Mouse (Mus musculus): Measurements from ENCODE around the gene Gm49450.

DNA sequence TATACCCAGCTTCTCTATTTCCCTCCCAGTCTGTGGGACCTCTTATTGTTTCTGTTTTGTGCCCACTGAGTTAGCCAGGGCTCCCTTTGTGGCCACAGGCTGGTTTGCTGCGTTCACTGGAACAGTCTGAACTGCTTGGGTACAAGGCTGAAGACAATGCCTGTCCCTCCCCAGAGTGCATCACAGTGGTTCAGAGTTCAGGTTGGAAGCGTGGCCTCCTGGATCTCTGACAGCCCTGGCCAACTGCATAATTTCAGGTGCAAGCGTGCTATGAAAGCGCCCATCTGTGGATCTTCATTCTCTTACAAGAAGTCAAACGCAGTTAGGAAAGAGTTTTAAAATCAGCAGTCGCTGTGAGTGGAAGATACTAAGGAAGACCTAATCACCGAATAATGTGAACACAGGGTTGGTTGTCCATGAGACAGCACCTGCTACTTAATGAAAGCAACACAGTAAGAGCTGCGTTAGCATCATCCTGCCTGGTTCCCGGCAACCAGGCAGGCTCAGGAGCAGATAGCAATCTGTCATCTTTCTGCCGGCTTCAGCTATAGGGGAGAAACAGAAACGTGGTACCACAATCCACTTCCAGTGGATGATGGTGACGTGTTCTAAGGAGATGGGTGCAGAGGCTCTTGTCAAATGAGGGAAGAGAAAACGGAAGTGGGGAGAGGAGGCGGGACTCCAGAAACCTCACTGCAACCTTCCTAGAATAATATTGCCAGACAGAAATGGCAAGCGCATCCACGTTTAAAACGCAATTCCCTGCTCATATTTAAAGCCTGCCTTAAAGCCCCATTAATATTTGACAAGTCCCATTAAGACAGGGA is 38.9 kb upstream of the Gm49450 start:
- TF ChIP-seq POLR2A (IDR thresholded peaks at IDR 0.05; ENCODE audit: insufficient read depth, low read depth, low read length): no peak
- no peak for TF ChIP-seq CTCF (IDR thresholded peaks at IDR 0.05; ENCODE audit: insufficient read depth, low read depth, low read length)
